Mouse (Mus musculus): ENCODE results near the gene Arhgap22.

- no peak for TF ChIP-seq POLR2A (IDR thresholded peaks at IDR 0.05; ENCODE audit: borderline replicate concordance, low read depth, low read length)
- TF ChIP-seq CTCF (IDR thresholded peaks at IDR 0.05; ENCODE audit: low read depth, low read length): 0 out of 2 replicates have a peak, but pooled peaks have one; percentile 18
These were observed 188.5 kb downstream of the Arhgap22 start for GRCm38 (mm10) chr14:33402331-33402730.
